Mouse (Mus musculus) forebrain, postnatal 0 days (tissue): ENCODE data around the gene Tmem41a. TPM values are rescaled to one million over a fixed set of nuclear protein-coding genes. Genes with fewer than 3 reads are reported as not detected.
"Not testable (repeated sequence)": the region's sequence is repeated elsewhere in the genome, so short reads cannot be mapped to it uniquely, and the experiment has no call there.

ENCODE experiments used
- ATAC-seq: fragments of 200-750 bp; cut with Nextera tagmentation; 2 replicates; pipeline ENCODE4 v1.8.0; 2017; ENCODE audit warnings: mild to moderate bottlenecking, moderate library complexity
- DNase-seq: peaks from one replicate; pipeline ENCODE4 v3.0.0-alpha.2; 2015
- H3K27ac ChIP-seq: fragments of 300-500 bp; sonication (generic); 2 replicates; pipeline ENCODE4 v1.5.1; 2014; ENCODE audit warnings: low read depth, mild to moderate bottlenecking, antibody characterized with exemption, low read length, moderate library complexity, mixed read lengths
- H3K27me3 ChIP-seq: fragments of 300-500 bp; sonication (generic); 2 replicates; pipeline ENCODE4 v1.6.1; 2014; ENCODE audit warnings: mild to moderate bottlenecking, low read length, mixed read lengths; ENCODE audit not compliant: insufficient read depth
- H3K36me3 ChIP-seq: fragments of 300-500 bp; sonication (generic); 2 replicates; pipeline ENCODE4 v1.6.1; 2014; ENCODE audit warnings: mild to moderate bottlenecking, moderate library complexity; ENCODE audit not compliant: insufficient read depth
- H3K4me1 ChIP-seq: fragments of 300-500 bp; sonication (generic); 2 replicates; pipeline ENCODE4 v1.6.1; 2014; ENCODE audit warnings: antibody characterized with exemption; ENCODE audit not compliant: insufficient read depth
- H3K4me2 ChIP-seq: fragments of 300-500 bp; sonication (generic); 2 replicates; pipeline ENCODE4 v1.6.1; 2014; ENCODE audit warnings: low read depth, mild to moderate bottlenecking, moderate library complexity
- H3K4me3 ChIP-seq: fragments of 300-500 bp; sonication (generic); 2 replicates; pipeline ENCODE4 v1.5.1; 2014; ENCODE audit warnings: low read depth, low read length, mixed read lengths
- H3K9ac ChIP-seq: fragments of 300-500 bp; sonication (generic); 2 replicates; pipeline ENCODE4 v1.6.1; 2014; ENCODE audit warnings: mild to moderate bottlenecking
- H3K9me3 ChIP-seq: fragments of 300-500 bp; sonication (generic); 2 replicates; pipeline ENCODE4 v1.6.1; 2016; ENCODE audit warnings: low read length
- CTCF ChIP-seq: sonication (generic); IDR thresholded peaks from 2 replicates; pipeline ENCODE4 v1.5.1; 2016; ENCODE audit warnings: antibody characterized with exemption, control low read depth, low read depth
- WGBS: fragments of 180-500 bp; shearing (Covaris S2); extraction: QIAGEN DNeasy Blood & Tissue Kit; methylation state at CpG from one replicate; pipeline ENCODE4 v1.1.7; 2014; 5-methylcytosine and 5-hydroxymethylcytosine counted together
- polyA plus RNA-seq: library from polyadenylated mRNA; unstranded; fragments of >200 nt; fragmentation: Nextera tagmentation; extraction: Ambion mirVana; gene quantifications from 2 replicates; pipeline ENCODE4 v1.2.1, GENCODE M21; 2015
- total RNA-seq: library from RNA; depleted of rRNA; stranded (reverse); fragments of >200 nt; gene quantifications from 2 replicates; pipeline ENCODE4 v1.2.3, GENCODE M21; 2014; rRNA removed

The Tmem41a gene
- total RNA-seq (20.2 and 23.2 TPM in 2 replicates), polyA plus RNA-seq (43.2 and 43.4 TPM in 2 replicates)

- H3K36me3 ChIP-seq = no peaks in the 10 kb centered on the region
- H3K4me1 ChIP-seq = peaks cover 7% of the 10 kb centered on the region
- H3K4me3 ChIP-seq = peak within 1 kb of the TSS; percentile 74
- 3% methylated on average over 63 of the region's 63 CpGs for WGBS
- ATAC-seq (peak; percentile 98), DNase-seq (peak; percentile 87)
- H3K9me3 ChIP-seq = no peaks in the 10 kb centered on the region
- no peak for TF ChIP-seq CTCF
- H3K4me2 ChIP-seq = peak within 1 kb of the TSS; percentile 87
- peak within 1 kb of the TSS; percentile 74; the same call in 1 of the 2 replicates for H3K27ac ChIP-seq
- H3K9ac ChIP-seq = peak within 1 kb of the TSS; percentile 75
- H3K27me3 ChIP-seq = no peaks in the 10 kb centered on the region
Measured at GRCm38 (mm10) chr16:21946761-21947715, at the start of gene Tmem41a. Gene Tmem41a, minus strand, starts transcription at chr16:21947552.

GRCm38 (mm10) chr16:21996402-21996801 lies 49.0 kb upstream of the Tmem41a start:
- no peak for ATAC-seq
- H3K27ac ChIP-seq = no peak overlapping the region
- 72% methylated on average over 4 of the region's 4 CpGs for WGBS

GRCm38 (mm10) chr16:21995304-21995703 lies 48.0 kb upstream of the Tmem41a start, which contains the start of gene Liph:
Gene Liph, minus strand, starts transcription at chr16:21995663.
- Histone ChIP-seq H3K4me3 (peak within 1 kb of the TSS; percentile 29), H3K36me3 (no peaks in the 10 kb centered on the region), H3K4me1 (no peaks in the 10 kb centered on the region), H3K4me2 (peak within 1 kb of the TSS; percentile 51), H3K9ac (no peak within 1 kb of the TSS), H3K27me3 (no peaks in the 10 kb centered on the region), H3K9me3 (no peaks in the 10 kb centered on the region), H3K27ac (no peak within 1 kb of the TSS)
- 2% methylated on average over 16 of the region's 16 CpGs for WGBS
- TF ChIP-seq CTCF = no peak
- peak; percentile 58; the same call in 1 of the 2 replicates for ATAC-seq
- peak; percentile 11 for DNase-seq

More at GRCm38 (mm10) chr16:21996402-21996801, 49.0 kb upstream of the Tmem41a start:
- Histone ChIP-seq H3K4me3 (no peak overlapping the region), H3K4me1 (no peaks in the 10 kb centered on the region), H3K9me3 (no peaks in the 10 kb centered on the region), H3K36me3 (no peaks in the 10 kb centered on the region), H3K9ac (no peak overlapping the region), H3K27me3 (no peaks in the 10 kb centered on the region), H3K4me2 (no peak overlapping the region)
- no peak for DNase-seq
- TF ChIP-seq CTCF = no peak

GRCm38 (mm10) chr16:21991774-21992173 lies 44.4 kb upstream of the Tmem41a start:
- DNase-seq (no peak), ATAC-seq (no peak)
- H3K9ac ChIP-seq = no peak overlapping the region
- no peak for TF ChIP-seq CTCF
- no peaks in the 10 kb centered on the region for H3K27me3 ChIP-seq
- H3K4me2 ChIP-seq = no peak overlapping the region
- no peaks in the 10 kb centered on the region for H3K9me3 ChIP-seq
- no peaks in the 10 kb centered on the region for H3K4me1 ChIP-seq
- WGBS = 86% methylated on average over 2 of the region's 2 CpGs
- no peak overlapping the region for H3K27ac ChIP-seq
- H3K36me3 ChIP-seq = no peaks in the 10 kb centered on the region
- H3K4me3 ChIP-seq = no peak overlapping the region

- not testable (repeated sequence) for H3K4me1 ChIP-seq, H3K9me3 ChIP-seq, H3K27me3 ChIP-seq, DNase-seq, H3K36me3 ChIP-seq, H3K4me3 ChIP-seq, H3K9ac ChIP-seq, H3K27ac ChIP-seq, ATAC-seq, H3K4me2 ChIP-seq
Measured at GRCm38 (mm10) chr16:21990893-21991292, 43.5 kb upstream of the Tmem41a start.

- WGBS = 71% methylated on average over 5 of the region's 5 CpGs
- no peak overlapping the region for H3K4me2 ChIP-seq
- H3K27me3 ChIP-seq = no peaks in the 10 kb centered on the region
- no peak overlapping the region for H3K4me3 ChIP-seq
- H3K36me3 ChIP-seq = no peaks in the 10 kb centered on the region
- no peaks in the 10 kb centered on the region for H3K4me1 ChIP-seq
- no peaks in the 10 kb centered on the region for H3K9me3 ChIP-seq
- ATAC-seq (no peak), DNase-seq (no peak)
- no peak overlapping the region for H3K9ac ChIP-seq
- no peak overlapping the region for H3K27ac ChIP-seq
- TF ChIP-seq CTCF = no peak
Measured at GRCm38 (mm10) chr16:21987956-21988355, 40.6 kb upstream of the Tmem41a start.

- WGBS = 63% methylated on average over 3 of the region's 3 CpGs
- Histone ChIP-seq H3K27me3 (no peaks in the 10 kb centered on the region), H3K4me3 (no peak overlapping the region), H3K36me3 (no peaks in the 10 kb centered on the region), H3K9me3 (no peaks in the 10 kb centered on the region), H3K4me2 (no peak overlapping the region), H3K4me1 (no peaks in the 10 kb centered on the region), H3K27ac (no peak overlapping the region), H3K9ac (no peak overlapping the region)
- ATAC-seq = no peak
- no peak for DNase-seq
- TF ChIP-seq CTCF = no peak
Measured at GRCm38 (mm10) chr16:21986191-21986590, 38.8 kb upstream of the Tmem41a start.
